Mouse (Mus musculus) lung, adult 2 months (tissue): Measurements from ENCODE around the gene Vwa8. TPM values are rescaled to one million over a fixed set of nuclear protein-coding genes. Genes with fewer than 3 reads are reported as not detected.

Experiments used
- DNase-seq: peaks from one replicate; pipeline ENCODE4 v3.0.0; 2022
- H3K4me1 ChIP-seq: fragments of 200-500 bp; 2 replicates; pipeline ENCODE4 v1.6.1; 2011; ENCODE audit warnings: low read length; ENCODE audit not compliant: control insufficient read depth, insufficient read depth
- H3K4me3 ChIP-seq: fragments of 200-500 bp; replicated peaks from 2 replicates; pipeline ENCODE3; 2011; ENCODE audit warnings: low read depth, mild to moderate bottlenecking, control low read depth, low read length; ENCODE audit errors: extremely low read depth
- CTCF ChIP-seq: fragments of 200-500 bp; IDR thresholded peaks from 2 replicates; pipeline ENCODE4 v1.5.1; 2011; ENCODE audit warnings: mild to moderate bottlenecking, low read length, control low read depth; ENCODE audit not compliant: insufficient read depth
- POLR2A ChIP-seq: fragments of 200-500 bp; IDR thresholded peaks from 2 replicates; pipeline ENCODE4 v1.6.1; 2011; ENCODE audit warnings: low read depth, mild to moderate bottlenecking, control low read depth, low read length, borderline replicate concordance; ENCODE audit errors: extremely low read depth
- WGBS: fragments of 180-500 bp; shearing (Covaris S2); methylation state at CpG from one replicate; pipeline ENCODE4 v1.1.7; 2018; 5-methylcytosine and 5-hydroxymethylcytosine counted together
- polyA plus RNA-seq: library from polyadenylated mRNA; depleted of rRNA; stranded (reverse); fragments of >200 nt; gene quantifications from 2 replicates; pipeline ENCODE4 v1.2.3, GENCODE M21; 2012; rRNA removed

The Vwa8 gene
- 11.0 and 16.3 TPM in 2 replicates for polyA plus RNA-seq

DNA sequence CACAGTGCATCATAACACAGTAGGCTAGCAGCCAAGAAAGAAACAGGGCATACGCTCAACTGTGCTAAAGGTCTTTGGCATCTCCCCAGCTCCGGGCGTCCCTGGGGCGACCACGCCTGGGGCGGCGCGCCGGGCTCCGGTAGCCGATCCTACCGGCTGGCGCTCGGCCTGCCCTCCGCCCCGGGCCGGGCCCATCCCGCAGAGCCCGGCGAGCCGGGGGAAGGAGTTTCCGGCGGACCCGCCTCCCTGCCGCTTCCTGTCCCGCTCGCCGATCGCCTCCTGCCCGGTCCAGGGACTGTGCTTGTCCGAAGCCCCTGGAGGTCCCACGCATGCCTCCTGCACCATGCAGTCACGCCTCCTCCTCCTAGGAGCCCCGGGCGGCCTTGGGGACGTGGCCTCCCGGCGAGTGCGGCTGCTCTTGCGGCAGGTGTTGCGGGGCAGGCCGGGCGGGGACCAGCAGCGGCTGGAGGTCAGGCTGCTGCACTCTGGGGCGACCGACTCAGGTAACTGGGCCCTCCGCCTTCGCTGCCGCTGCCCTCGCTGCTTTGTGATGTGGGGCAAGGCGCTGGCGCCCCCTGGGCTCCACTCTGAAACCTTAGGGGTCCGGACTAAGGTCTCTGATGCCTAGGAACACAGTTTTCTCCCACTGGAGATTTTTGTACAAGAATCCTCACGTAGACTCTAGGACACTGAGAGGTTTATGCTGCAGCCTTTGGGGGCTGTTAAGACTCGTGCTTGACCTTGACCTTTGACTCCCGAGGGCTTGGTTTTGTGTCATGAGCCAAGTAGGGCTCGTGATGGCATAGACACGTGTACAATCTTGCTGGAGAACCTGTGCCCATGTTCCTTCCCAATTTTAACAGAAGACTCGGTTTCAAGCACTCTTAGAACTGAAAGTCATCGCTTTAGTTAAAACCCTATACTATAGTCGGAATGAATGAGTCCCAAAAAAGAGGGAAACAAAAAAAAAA, at the start of gene Vwa8:
Vwa8 (plus strand) TSS at position 112 of the 971 bp plus-strand sequence.
- peak; percentile 45; the same call in 1 of the 2 replicates for TF ChIP-seq POLR2A
- peak; percentile 40 for TF ChIP-seq CTCF
- H3K4me3 ChIP-seq = peak within 1 kb of the TSS; percentile 97
- 1% methylated on average over 59 of the region's 61 CpGs for WGBS

GRCm38 (mm10) chr14:78802378-78802777, 46.5 kb upstream of the Vwa8 start:
- TF ChIP-seq CTCF (no peak), POLR2A (no peak)
- WGBS = 73% methylated on average over 2 of the region's 2 CpGs
- no peak overlapping the region for H3K4me3 ChIP-seq
- no peaks in the 10 kb centered on the region for H3K4me1 ChIP-seq
- DNase-seq = no peak

More for the DNA sequence above, at the start of gene Vwa8:
- peak; percentile 83 for DNase-seq
- H3K4me1 ChIP-seq = peaks cover 9% of the 10 kb centered on the region

- H3K4me1 ChIP-seq = no peaks in the 10 kb centered on the region
- WGBS = 70% methylated on average over 6 of the region's 6 CpGs
- H3K4me3 ChIP-seq = no peak overlapping the region
- no peak for DNase-seq
- TF ChIP-seq POLR2A = no peak
- no peak for TF ChIP-seq CTCF
These were observed 44.9 kb upstream of the Vwa8 start for GRCm38 (mm10) chr14:78803924-78804323.

GRCm38 (mm10) chr14:78812896-78813295, 36.0 kb upstream of the Vwa8 start:
- Histone ChIP-seq H3K4me1 (no peaks in the 10 kb centered on the region), H3K4me3 (no peak overlapping the region)
- 85% methylated on average over 2 of the region's 2 CpGs for WGBS
- TF ChIP-seq CTCF = no peak
- TF ChIP-seq POLR2A = no peak
- DNase-seq = no peak

GRCm38 (mm10) chr14:78816411-78816810, 32.4 kb upstream of the Vwa8 start:
- H3K4me3 ChIP-seq = no peak overlapping the region
- no peak for DNase-seq
- no peak for TF ChIP-seq CTCF
- TF ChIP-seq POLR2A = no peak
- WGBS = 47% methylated on average over 3 of the region's 3 CpGs
- no peaks in the 10 kb centered on the region for H3K4me1 ChIP-seq

- no peak for TF ChIP-seq POLR2A
- no peak for TF ChIP-seq CTCF
- Histone ChIP-seq H3K4me3 (no peak overlapping the region), H3K4me1 (no peaks in the 10 kb centered on the region)
- no peak for DNase-seq
- WGBS = 81% methylated on average over 3 of the region's 3 CpGs
These were observed 31.2 kb upstream of the Vwa8 start for GRCm38 (mm10) chr14:78817651-78818050.

- WGBS = 33% methylated on average over 3 of the region's 3 CpGs
- no peak for DNase-seq
- TF ChIP-seq POLR2A (no peak), CTCF (no peak)
- Histone ChIP-seq H3K4me1 (no peaks in the 10 kb centered on the region), H3K4me3 (no peak overlapping the region)
These were observed 30.4 kb upstream of the Vwa8 start for GRCm38 (mm10) chr14:78818406-78818805.

DNA sequence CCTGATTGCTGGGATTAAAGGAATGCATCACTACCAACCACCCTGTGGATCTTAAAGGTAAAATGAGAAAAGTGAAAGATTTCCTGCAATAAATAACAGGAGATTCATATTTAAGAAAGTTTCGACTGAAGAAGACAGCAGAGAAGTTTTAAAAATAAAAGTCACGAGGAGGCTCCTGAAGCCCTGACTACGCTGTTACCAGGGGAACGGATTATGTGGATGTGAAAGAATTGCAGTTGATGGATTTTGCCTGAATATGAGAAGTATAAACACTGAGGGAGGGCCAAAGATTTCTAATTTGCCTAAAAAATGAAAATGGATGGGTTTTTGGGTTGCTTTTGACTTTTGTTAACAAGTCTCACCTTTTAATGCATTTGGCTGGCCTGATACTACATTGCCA, 24.8 kb upstream of the Vwa8 start:
- no peak for TF ChIP-seq CTCF
- TF ChIP-seq POLR2A = no peak
- WGBS = 77% methylated on average over 4 of the region's 4 CpGs
- no peak for DNase-seq
- Histone ChIP-seq H3K4me3 (no peak overlapping the region), H3K4me1 (no peaks in the 10 kb centered on the region)

- no peak for DNase-seq
- 76% methylated on average over 4 of the region's 4 CpGs for WGBS
- TF ChIP-seq CTCF (no peak), POLR2A (no peak)
These were observed 24.3 kb upstream of the Vwa8 start for GRCm38 (mm10) chr14:78824507-78824906.

DNA sequence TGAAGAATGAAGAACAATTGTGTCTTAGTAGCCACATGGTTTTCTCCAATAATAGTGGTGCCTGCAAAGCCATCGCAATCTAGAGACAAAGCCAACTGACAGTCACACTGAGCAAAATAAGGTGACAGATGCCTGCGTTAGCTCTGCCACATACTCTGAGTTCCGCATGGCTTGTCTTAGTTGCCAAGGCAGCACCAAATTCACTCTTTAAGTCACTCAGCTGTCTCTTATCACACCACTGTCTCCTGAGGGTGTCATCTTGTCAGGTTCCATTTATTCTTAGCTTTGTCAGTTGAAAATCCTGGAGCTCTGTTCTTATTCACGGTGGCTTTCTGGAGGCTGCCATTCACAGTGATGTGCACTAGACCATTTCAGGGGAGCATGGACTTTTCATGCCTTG, 17.7 kb upstream of the Vwa8 start:
- Histone ChIP-seq H3K4me1 (no peaks in the 10 kb centered on the region), H3K4me3 (no peak overlapping the region)
- WGBS = 95% methylated on average over 4 of the region's 4 CpGs
- no peak for DNase-seq
- TF ChIP-seq CTCF = no peak
- no peak for TF ChIP-seq POLR2A

More at GRCm38 (mm10) chr14:78824507-78824906, 24.3 kb upstream of the Vwa8 start:
- Histone ChIP-seq H3K4me1 (no peaks in the 10 kb centered on the region), H3K4me3 (no peak overlapping the region)
